Mouse (Mus musculus) CH12.LX (cell line): ENCODE data around the gene Lzts2. TPM values are rescaled to one million over a fixed set of nuclear protein-coding genes. Genes with fewer than 3 reads are reported as not detected.

Experiments used
- DNase-seq: peaks from one replicate; pipeline ENCODE4 v3.0.0-alpha.2; 2013; ENCODE audit errors: extremely low read depth
- H3K27ac ChIP-seq: 2 replicates; pipeline ENCODE4 v1.5.1; 2012; ENCODE audit warnings: low read depth, mild to moderate bottlenecking, control low read depth, moderate library complexity; ENCODE audit not compliant: insufficient read depth
- H3K27me3 ChIP-seq: replicated peaks from 2 replicates; pipeline ENCODE3; 2012; ENCODE audit warnings: inconsistent platforms
- H3K36me3 ChIP-seq, 2 experiments: replicated peaks in 1 of 2; 2 replicates each; pipeline versions ENCODE3 to v1.6.1; 2012; ENCODE audit warnings: inconsistent platforms in 1 of 2, low read length in 1 of 2, mild to moderate bottlenecking in 1 of 2, mixed read lengths in 1 of 2, moderate library complexity in 1 of 2; ENCODE audit not compliant: control insufficient read depth in 1 of 2, insufficient read depth in 1 of 2
- H3K4me1 ChIP-seq, 2 experiments: 2 replicates each; pipeline ENCODE4 v1.6.1; 2012; ENCODE audit warnings: inconsistent platforms in 1 of 2, moderate library complexity in 1 of 2; ENCODE audit not compliant: insufficient read depth in 2 of 2, control insufficient read depth in 1 of 2
- H3K4me2 ChIP-seq: 2 replicates; pipeline ENCODE4 v1.6.1; 2012; ENCODE audit warnings: low read depth, mild to moderate bottlenecking, control low read depth; ENCODE audit not compliant: poor library complexity, insufficient read depth, severe bottlenecking
- H3K4me3 ChIP-seq, 3 experiments: fragments of 150-350 bp in 1 of 3; sonication (generic) in 1 of 3; replicated peaks in 1 of 3; 2 replicates each; pipeline versions ENCODE3 to v1.5.1; 2011 to 2012; ENCODE audit warnings: low read depth in 2 of 3, low read length in 2 of 3, mild to moderate bottlenecking in 2 of 3, moderate library complexity in 2 of 3, control low read depth in 1 of 3, improper control_type of control experiment in 1 of 3, inconsistent platforms in 1 of 3, mixed read lengths in 1 of 3; ENCODE audit not compliant: poor library complexity in 1 of 3
- H3K79me2 ChIP-seq: replicated peaks from 2 replicates; pipeline ENCODE4 v1.6.1; 2012; ENCODE audit warnings: mild to moderate bottlenecking, moderate library complexity; ENCODE audit not compliant: control insufficient read depth, poor library complexity, insufficient read depth, severe bottlenecking; ENCODE audit errors: extremely low read depth
- H3K9ac ChIP-seq: 2 replicates; pipeline ENCODE4 v1.6.1; 2012; ENCODE audit warnings: low read depth, mild to moderate bottlenecking, control low read depth, moderate library complexity; ENCODE audit not compliant: insufficient read depth
- H3K9me3 ChIP-seq: replicated peaks from 2 replicates; pipeline ENCODE3; 2012; ENCODE audit warnings: low read length, inconsistent platforms, mixed read lengths
- BHLHE40 ChIP-seq: IDR thresholded peaks from 2 replicates; pipeline ENCODE4 v1.6.1; 2011; ENCODE audit warnings: mild to moderate bottlenecking, low read depth, low read length, improper control_type of control experiment
- CHD1 ChIP-seq: IDR thresholded peaks from 2 replicates; pipeline ENCODE4 v1.6.1; 2012; ENCODE audit warnings: low read depth, low read length, improper control_type of control experiment, inconsistent platforms
- CHD2 ChIP-seq: IDR thresholded peaks from 2 replicates; pipeline ENCODE4 v1.6.1; 2011; ENCODE audit warnings: low read length, improper control_type of control experiment
- CTCF ChIP-seq, 2 experiments: IDR thresholded peaks in 1 of 2; conservative IDR thresholded peaks in 1 of 2; 2 replicates each; pipeline ENCODE4 v1.5.1; 2011 to 2012; ENCODE audit warnings: low read depth in 2 of 2, low read length in 2 of 2, improper control_type of control experiment in 1 of 2, inconsistent platforms in 1 of 2, mild to moderate bottlenecking in 1 of 2, moderate library complexity in 1 of 2
- E2F4 ChIP-seq: IDR thresholded peaks from 2 replicates; pipeline ENCODE4 v1.6.1; 2011; ENCODE audit warnings: low read depth, low read length, improper control_type of control experiment; ENCODE audit not compliant: insufficient replicate concordance
- ELF1 ChIP-seq: IDR thresholded peaks from 2 replicates; pipeline ENCODE4 v1.6.1; 2014; ENCODE audit warnings: low read depth, mild to moderate bottlenecking, inconsistent platforms, low read length, improper control_type of control experiment
- EP300 ChIP-seq: IDR thresholded peaks from 2 replicates; pipeline ENCODE4 v1.6.1; 2011; ENCODE audit warnings: low read length, improper control_type of control experiment
- ETS1 ChIP-seq: conservative IDR thresholded peaks from 2 replicates; pipeline ENCODE4 v1.6.1; 2012; ENCODE audit warnings: low read depth, mild to moderate bottlenecking, inconsistent platforms, low read length, improper control_type of control experiment, moderate library complexity
- IRF4 ChIP-seq: IDR thresholded peaks from 2 replicates; pipeline ENCODE4 v1.6.1; 2014; ENCODE audit warnings: low read depth, mild to moderate bottlenecking, inconsistent platforms, low read length, improper control_type of control experiment
- JUND ChIP-seq: conservative IDR thresholded peaks from 2 replicates; pipeline ENCODE4 v1.6.1; 2011; ENCODE audit warnings: low read depth, low read length, improper control_type of control experiment
- MAFK ChIP-seq: IDR thresholded peaks from 2 replicates; pipeline ENCODE4 v1.6.1; 2011; ENCODE audit warnings: low read length, improper control_type of control experiment; ENCODE audit not compliant: insufficient replicate concordance
- MAX ChIP-seq: IDR thresholded peaks from 2 replicates; pipeline ENCODE4 v1.6.1; 2011; ENCODE audit warnings: low read length, improper control_type of control experiment
- MAZ ChIP-seq: IDR thresholded peaks from 2 replicates; pipeline ENCODE4 v1.6.1; 2012; ENCODE audit warnings: low read depth, mild to moderate bottlenecking, inconsistent platforms, low read length, improper control_type of control experiment, moderate library complexity
- MEF2A ChIP-seq: IDR thresholded peaks from 2 replicates; pipeline ENCODE4 v1.6.1; 2014; ENCODE audit warnings: low read depth, mild to moderate bottlenecking, inconsistent platforms, low read length, improper control_type of control experiment, borderline replicate concordance
- MXI1 ChIP-seq: IDR thresholded peaks from 2 replicates; pipeline ENCODE4 v1.6.1; 2011; ENCODE audit warnings: mild to moderate bottlenecking, low read depth, low read length, improper control_type of control experiment
- NELFE ChIP-seq: IDR thresholded peaks from 2 replicates; pipeline ENCODE4 v1.6.1; 2011; ENCODE audit warnings: low read depth, low read length, improper control_type of control experiment
- NRF1 ChIP-seq: IDR thresholded peaks from 2 replicates; pipeline ENCODE4 v1.6.1; 2014; ENCODE audit warnings: low read depth, mild to moderate bottlenecking, inconsistent platforms, low read length, improper control_type of control experiment, moderate library complexity
- PAX5 ChIP-seq: IDR thresholded peaks from 2 replicates; pipeline ENCODE4 v1.6.1; 2012; ENCODE audit warnings: low read length, inconsistent platforms, mixed read lengths
- POLR2A ChIP-seq: IDR thresholded peaks from 2 replicates; pipeline ENCODE4 v1.6.1; 2011; ENCODE audit warnings: low read depth, mild to moderate bottlenecking, improper control_type of control experiment, low read length
- RCOR1 ChIP-seq: conservative IDR thresholded peaks from 2 replicates; pipeline ENCODE4 v1.6.1; 2012; ENCODE audit warnings: low read depth, mild to moderate bottlenecking, inconsistent platforms, low read length, improper control_type of control experiment
- SIN3A ChIP-seq: IDR thresholded peaks from 2 replicates; pipeline ENCODE4 v1.6.1; 2012; ENCODE audit warnings: low read length, improper control_type of control experiment, inconsistent platforms
- SMC3 ChIP-seq: IDR thresholded peaks from 2 replicates; pipeline ENCODE4 v1.6.1; 2011; ENCODE audit warnings: low read depth, low read length, improper control_type of control experiment
- TBP ChIP-seq: conservative IDR thresholded peaks from 2 replicates; pipeline ENCODE4 v1.6.1; 2011; ENCODE audit warnings: low read depth, low read length, improper control_type of control experiment
- TCF12 ChIP-seq: IDR thresholded peaks from 2 replicates; pipeline ENCODE4 v1.6.1; 2014; ENCODE audit warnings: low read depth, mild to moderate bottlenecking, inconsistent platforms, low read length, improper control_type of control experiment
- UBTF ChIP-seq: IDR thresholded peaks from 2 replicates; pipeline ENCODE4 v1.6.1; 2012; ENCODE audit warnings: low read depth, mild to moderate bottlenecking, inconsistent platforms, low read length, improper control_type of control experiment, moderate library complexity
- USF1 ChIP-seq: IDR thresholded peaks from 2 replicates; pipeline ENCODE4 v1.6.1; 2014; ENCODE audit warnings: low read depth, mild to moderate bottlenecking, inconsistent platforms, low read length, improper control_type of control experiment
- USF2 ChIP-seq: conservative IDR thresholded peaks from 2 replicates; pipeline ENCODE4 v1.6.1; 2011; ENCODE audit warnings: low read depth, low read length, improper control_type of control experiment
- ZKSCAN1 ChIP-seq: IDR thresholded peaks from 2 replicates; pipeline ENCODE4 v1.6.1; 2012; ENCODE audit warnings: low read depth, inconsistent platforms, low read length, improper control_type of control experiment, borderline replicate concordance
- ZNF384 ChIP-seq: IDR thresholded peaks from 2 replicates; pipeline ENCODE4 v1.6.1; 2012; ENCODE audit warnings: low read depth, low read length, improper control_type of control experiment, inconsistent platforms
- dilution Hi-C: fragments of 300-500 bp; cut with MboI; formaldehyde crosslinking; loops from 2 replicates; pipeline ENCODE4 v1.14.3; 2020; ENCODE audit warnings: low sequenced_read_pairs; ENCODE audit not compliant: extremely low pct_unique_long_range_greater_than_20kb, extremely low pct_ligation_motif_present
- in situ Hi-C: fragments of 300-500 bp; cut with MboI; formaldehyde crosslinking; loops from 3 replicates; pipeline ENCODE4 v1.14.3; 2019; ENCODE audit warnings: low sequenced_read_pairs, low pct_ligation_motif_present, low pct_unique_long_range_greater_than_20kb, mixed read lengths
- polyA plus RNA-seq: library from polyadenylated mRNA; unstranded; fragments of >175 nt; gene quantifications from 2 replicates; pipeline ENCODE4 v1.2.1, GENCODE M21; 2012; ENCODE audit warnings: low read depth; ENCODE audit not compliant: insufficient read length
- total RNA-seq, 2 experiments: library from RNA; depleted of rRNA; stranded (reverse); fragments of 300-350 nt in 1 of 2; fragments of >200 nt in 1 of 2; gene quantifications; 2 replicates each; pipeline ENCODE4 v1.2.3; 2012 to 2014

Lzts2 gene
- total and polyA plus RNA-seq, 3 experiments: 0.68 to 22.1 (median 2.2) TPM

DNA sequence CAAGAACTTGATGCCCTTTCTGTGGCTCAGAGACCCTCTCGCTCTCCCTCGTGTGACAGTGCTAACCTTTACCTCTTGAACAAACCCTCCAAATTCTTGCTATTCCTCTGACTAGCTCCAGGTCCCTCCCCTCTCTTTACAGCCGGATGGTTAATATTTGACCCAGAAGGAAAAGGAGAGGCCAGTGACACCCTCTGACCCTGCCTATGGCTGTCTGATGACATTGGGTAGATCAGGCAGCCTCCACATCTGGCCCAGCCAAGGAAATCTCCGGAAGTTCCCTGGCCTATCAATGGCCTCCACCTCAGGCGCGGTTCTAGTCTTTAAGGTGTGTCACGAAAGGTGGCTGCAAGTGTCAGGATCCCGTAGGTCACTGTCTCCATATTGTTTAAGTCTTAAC lies 23.2 kb upstream of the Lzts2 start:
- no peaks in the 10 kb centered on the region for H3K27me3 ChIP-seq
- H3K4me3 ChIP-seq: no peak overlapping the region
- H3K27ac ChIP-seq: no peak overlapping the region
- dilution Hi-C loops: no loop called here
- DNase-seq: no peak
- H3K79me2 ChIP-seq: no peaks in the 10 kb centered on the region
- no peaks in the 10 kb centered on the region for H3K9me3 ChIP-seq
- H3K4me2 ChIP-seq: no peak overlapping the region
- H3K36me3 ChIP-seq: peaks cover 0 to 48% of the 10 kb centered on the region in 2 experiments
- peaks cover 4 to 9% of the 10 kb centered on the region in 2 experiments; a peak in 1 of 4 replicates for H3K4me1 ChIP-seq
- TF ChIP-seq USF2: no peak
- no peak for TF ChIP-seq CHD2
- TF ChIP-seq ETS1: no peak
- no peak for TF ChIP-seq MEF2A
- TF ChIP-seq USF1: no peak
- TF ChIP-seq POLR2A: no peak
- no peak for TF ChIP-seq TBP
- no peak for TF ChIP-seq JUND
- TF ChIP-seq IRF4: no peak
- TF ChIP-seq E2F4: no peak
- TF ChIP-seq MAX: no peak
- TF ChIP-seq CHD1: no peak
- no peak for TF ChIP-seq EP300
- no peak for TF ChIP-seq MXI1
- no peak for TF ChIP-seq ZKSCAN1
- no peak for TF ChIP-seq PAX5
- TF ChIP-seq ELF1: no peak
- no peak for TF ChIP-seq UBTF
- no peak for TF ChIP-seq SMC3
- TF ChIP-seq, all 38 proteins: peak for 0
- H3K9ac ChIP-seq: no peak overlapping the region
- in situ Hi-C loops: no loop called here

DNA sequence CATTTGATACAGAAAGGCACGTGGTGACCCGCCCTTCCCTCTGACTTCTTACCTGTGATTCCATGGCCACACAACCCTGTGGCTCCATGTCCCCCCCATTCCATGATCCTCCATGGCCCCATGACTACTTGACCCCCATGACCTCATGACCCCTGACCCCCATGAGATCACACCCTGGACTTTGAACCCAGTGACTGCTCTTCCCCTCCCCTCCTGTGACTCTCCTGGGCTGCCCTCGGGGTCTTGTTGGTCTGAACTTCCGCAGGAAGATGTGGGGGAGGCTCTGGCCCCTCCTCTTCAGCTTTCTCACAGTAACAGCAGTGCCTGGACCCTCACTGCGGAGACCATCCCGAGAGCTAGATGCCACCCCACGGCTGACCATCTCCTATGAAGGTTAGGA lies 22.0 kb upstream of the Lzts2 start:
- Histone ChIP-seq H3K79me2 (no peaks in the 10 kb centered on the region), H3K9ac (no peak overlapping the region), H3K36me3 (peaks cover 0 to 53% of the 10 kb centered on the region in 2 experiments), H3K27me3 (no peaks in the 10 kb centered on the region), H3K4me2 (no peak overlapping the region), H3K4me1 (peaks cover 4 to 9% of the 10 kb centered on the region in 2 experiments; a peak in 1 of 4 replicates), H3K9me3 (no peaks in the 10 kb centered on the region), H3K4me3 (no peak overlapping the region), H3K27ac (no peak overlapping the region)
- TF ChIP-seq UBTF: no peak
- TF ChIP-seq CHD1: no peak
- TF ChIP-seq BHLHE40: no peak
- TF ChIP-seq POLR2A: no peak
- no peak for TF ChIP-seq ZKSCAN1
- no peak for TF ChIP-seq MAFK
- no peak for TF ChIP-seq NRF1
- no peak for TF ChIP-seq CTCF (conservative IDR thresholded peaks at IDR 0.05 in 1 of 2, IDR thresholded peaks at IDR 0.05 in 1 of 2; ENCODE audit: low read depth in 2 of 2, low read length in 2 of 2)
- no peak for TF ChIP-seq MAZ
- no peak for TF ChIP-seq SIN3A
- TF ChIP-seq RCOR1: no peak
- no peak for TF ChIP-seq MXI1
- no peak for TF ChIP-seq NELFE
- TF ChIP-seq IRF4: no peak
- TF ChIP-seq SMC3: no peak
- no peak for TF ChIP-seq ZNF384
- TF ChIP-seq TCF12: no peak
- TF ChIP-seq USF1: no peak
- dilution Hi-C loops: no loop called here
- no peak for DNase-seq
- in situ Hi-C loops: no loop called here
